Mouse (Mus musculus) heart, adult 11 months (tissue): ENCODE results near the gene Dok5.

Experiments used
- DNase-seq: peaks from one replicate; pipeline ENCODE4 v3.0.0; 2022

The Dok5 gene

GRCm38 (mm10) chr2:170863201-170863600 is 131.6 kb downstream of the Dok5 start:
- no peak for DNase-seq

- DNase-seq: no peak
These were observed 132.4 kb downstream of the Dok5 start for GRCm38 (mm10) chr2:170864043-170864442.

GRCm38 (mm10) chr2:170864820-170865219 is 133.2 kb downstream of the Dok5 start:
- DNase-seq: no peak

DNA sequence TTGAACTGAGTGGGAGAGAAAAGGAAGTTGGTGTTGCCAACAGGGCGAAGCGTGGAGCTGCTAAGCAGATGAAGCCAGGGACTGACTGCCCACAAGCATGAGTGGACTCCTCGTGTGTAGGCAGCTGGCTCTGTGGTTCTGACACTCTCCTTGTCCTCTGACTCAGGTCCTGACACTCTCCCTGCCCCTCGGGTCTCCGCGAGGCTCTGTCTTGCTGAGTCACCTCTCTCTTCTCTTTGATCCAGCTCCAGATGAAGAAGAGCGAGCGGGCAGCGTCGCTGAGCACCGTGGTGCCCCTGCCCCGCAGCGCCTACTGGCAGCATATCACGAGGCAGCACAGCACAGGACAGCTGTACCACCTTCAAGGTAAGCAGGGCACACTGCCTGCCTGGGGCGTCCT is 139.0 kb downstream of the Dok5 start:
- no peak for DNase-seq

GRCm38 (mm10) chr2:170871469-170871868 is 139.9 kb downstream of the Dok5 start:
- no peak for DNase-seq

DNA sequence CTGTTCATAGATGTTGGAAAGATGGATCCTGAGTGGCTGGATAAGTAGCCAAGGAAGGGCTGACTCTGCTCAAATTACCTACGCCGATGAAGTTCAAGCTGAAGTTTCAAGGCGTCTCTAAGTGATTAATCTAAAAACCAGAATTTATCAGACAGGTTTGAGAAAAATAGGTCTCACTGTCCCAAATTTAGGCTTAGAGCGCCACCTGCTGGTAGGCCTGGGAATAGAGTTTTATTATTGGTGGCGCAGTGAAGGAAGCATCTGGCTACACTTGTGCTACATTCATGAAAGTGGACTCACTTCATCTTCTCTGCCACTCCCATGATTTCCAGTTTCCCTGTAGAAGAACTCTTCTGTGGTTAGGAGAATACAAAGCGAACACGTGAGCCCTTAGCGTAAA is 141.8 kb downstream of the Dok5 start:
- DNase-seq: no peak

DNA sequence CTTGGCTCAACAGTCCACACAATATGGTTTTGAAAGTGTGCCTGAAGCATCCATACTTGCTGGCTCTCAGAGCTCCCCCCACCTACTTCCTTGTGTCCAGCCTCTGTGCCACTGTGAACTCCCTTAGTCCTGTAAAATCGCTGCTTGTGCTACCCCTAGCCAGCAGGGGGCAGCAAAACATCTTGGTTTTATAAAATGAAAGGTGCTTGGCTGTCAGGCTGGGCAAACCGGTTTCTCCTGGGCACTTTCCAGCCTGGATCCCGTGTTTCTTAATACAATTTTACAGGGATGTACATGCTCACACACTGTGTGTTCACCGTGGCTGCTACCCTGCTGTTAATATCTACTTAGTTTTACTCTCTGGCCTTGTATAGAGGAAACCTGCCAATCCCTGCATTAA is 145.9 kb downstream of the Dok5 start:
- DNase-seq: peak; percentile 87

- DNase-seq: peak; percentile 30
These were observed 146.3 kb downstream of the Dok5 start for GRCm38 (mm10) chr2:170877936-170878335.

GRCm38 (mm10) chr2:170884209-170884801 is 152.7 kb downstream of the Dok5 start:
- peak; percentile 18 for DNase-seq

- DNase-seq: no peak
These were observed 156.4 kb downstream of the Dok5 start for GRCm38 (mm10) chr2:170887984-170888383.

- peak; percentile 23 for DNase-seq
These were observed 163.5 kb downstream of the Dok5 start for GRCm38 (mm10) chr2:170895096-170895495.

- DNase-seq: no peak
These were observed 170.8 kb downstream of the Dok5 start for GRCm38 (mm10) chr2:170902204-170903028.

DNA sequence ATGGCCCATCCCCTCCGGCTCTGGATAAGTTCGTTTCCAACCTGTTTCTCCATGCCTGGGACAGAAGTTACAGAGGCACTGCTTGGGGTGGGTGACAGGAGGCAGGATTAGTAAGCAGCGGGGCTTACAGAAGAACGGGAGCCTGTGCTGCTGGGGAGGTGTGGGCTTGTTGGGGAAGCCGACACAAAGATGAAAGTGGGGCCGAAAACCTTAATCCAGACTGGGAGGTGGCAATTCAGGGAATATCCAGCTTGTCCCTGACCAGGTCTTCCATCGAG is 171.4 kb downstream of the Dok5 start:
- no peak for DNase-seq

GRCm38 (mm10) chr2:170903367-170903766 is 171.8 kb downstream of the Dok5 start:
- peak; percentile 54 for DNase-seq

DNA sequence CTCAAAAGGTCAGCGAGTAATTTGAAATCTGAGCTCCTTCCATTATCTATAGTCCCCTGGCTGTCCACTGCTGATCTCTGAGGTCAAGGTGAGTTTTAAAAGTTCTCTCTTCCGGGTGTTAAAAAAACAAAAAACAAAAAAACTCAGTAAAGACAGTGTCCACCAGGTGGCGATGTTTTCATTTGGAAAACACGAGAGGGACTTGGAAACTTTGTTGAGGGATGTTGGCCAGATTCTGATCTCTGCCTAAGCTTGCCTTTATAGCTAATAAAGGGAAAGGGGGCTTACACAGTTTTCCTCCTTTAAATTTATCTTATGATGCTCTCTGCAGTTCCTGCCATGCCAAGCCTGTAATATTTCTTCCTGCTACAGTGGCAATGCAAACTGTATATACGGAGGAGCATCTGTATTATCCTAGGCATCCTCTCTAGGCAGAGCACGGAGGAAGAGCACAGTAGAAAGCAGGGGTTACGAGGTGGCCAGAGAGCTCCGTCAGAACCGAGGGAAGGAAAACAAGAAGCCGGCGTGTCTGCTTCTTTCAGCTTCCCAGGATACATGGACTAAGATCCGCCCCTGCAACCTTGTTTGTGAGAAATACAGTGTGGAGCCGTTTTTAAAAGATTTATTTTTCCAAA is 181.1 kb downstream of the Dok5 start:
- DNase-seq: peak; percentile 61

DNA sequence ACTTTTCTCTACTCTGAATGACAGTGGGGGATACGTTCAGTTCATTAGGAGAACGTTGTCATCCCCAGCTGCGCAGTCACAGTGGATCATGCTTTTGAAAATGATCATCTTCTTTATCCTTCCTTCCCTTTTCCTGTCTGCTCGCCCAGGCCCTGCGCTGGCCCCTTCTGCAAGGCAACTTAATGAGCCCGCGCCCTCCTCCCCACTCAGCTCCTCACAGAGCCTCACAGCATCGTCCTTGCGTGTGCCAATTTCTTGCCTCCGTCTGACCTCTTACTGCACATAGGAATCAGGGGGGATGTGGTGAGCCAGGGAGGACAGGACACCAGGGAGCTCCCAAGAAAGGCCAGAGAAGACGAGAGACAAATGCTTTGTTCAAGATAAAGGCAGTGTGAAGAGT is 182.3 kb downstream of the Dok5 start:
- DNase-seq: no peak

GRCm38 (mm10) chr2:170915646-170916045 is 184.0 kb downstream of the Dok5 start:
- peak; percentile 66 for DNase-seq

DNA sequence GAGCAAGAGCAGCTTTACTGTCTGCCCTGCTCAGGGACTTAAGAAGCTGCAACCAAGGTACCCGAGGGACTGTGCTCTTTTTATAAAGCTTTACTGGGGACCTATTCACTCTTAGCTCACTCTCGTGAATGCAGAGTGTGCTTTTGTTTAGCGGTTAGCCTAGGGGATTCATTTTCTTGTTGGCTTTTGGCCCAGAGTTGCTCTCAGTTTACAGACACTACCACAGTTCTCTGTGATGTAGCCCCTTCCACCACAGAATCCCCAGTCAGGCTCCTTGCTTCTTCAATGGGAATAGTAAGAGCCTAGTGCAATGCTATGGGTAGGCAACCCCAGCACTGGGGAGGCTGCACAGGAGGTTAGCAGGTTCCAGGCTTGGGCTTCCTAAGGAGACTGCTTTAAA is 190.7 kb downstream of the Dok5 start:
- DNase-seq: peak; percentile 82

DNA sequence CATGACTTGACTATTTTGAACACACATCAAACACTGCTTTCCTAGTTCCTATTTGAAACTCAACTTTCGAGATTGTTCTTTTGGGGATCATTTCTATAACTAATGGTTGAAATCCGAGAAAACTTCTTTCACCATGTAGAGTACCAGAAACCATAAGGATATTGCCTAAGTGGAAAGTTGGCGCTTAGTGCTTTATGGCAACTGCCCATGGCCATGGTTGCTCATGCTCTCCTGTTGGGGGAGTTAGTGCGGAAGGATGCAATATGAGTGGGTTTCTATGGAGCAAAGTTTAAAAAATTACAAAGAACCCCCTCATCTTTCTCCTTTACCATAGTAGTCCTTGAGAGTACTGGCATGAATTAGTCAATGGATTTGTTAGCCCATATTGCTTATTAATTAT is 192.5 kb downstream of the Dok5 start:
- peak; percentile 57 for DNase-seq

GRCm38 (mm10) chr2:170926237-170926636 is 194.6 kb downstream of the Dok5 start:
- DNase-seq: peak; percentile 27
